Mouse (Mus musculus): ENCODE data around the gene Lrrc3. TPM values are rescaled to one million over a fixed set of nuclear protein-coding genes. Genes with fewer than 3 reads are reported as not detected.

Gene Lrrc3
- polyA plus RNA-seq, 1 experiment from 2014 or later: 3.3 TPM

GRCm38 (mm10) chr10:77882553-77882952, 19.8 kb downstream of the Lrrc3 start:
- no peak for ATAC-seq
- Histone ChIP-seq H3K4me3 (ENCODE audit: low read length) (no peak overlapping the region), H3K9ac (ENCODE audit: low read depth, low read length) (no peak overlapping the region), H3K36me3 (ENCODE audit: control insufficient read depth, insufficient read depth, low read length) (no peaks in the 10 kb centered on the region), H3K9me3 (ENCODE audit: control insufficient read depth, low read length) (no peaks in the 10 kb centered on the region), H3K4me2 (ENCODE audit: low read depth, low read length) (no peak overlapping the region), H3K4me1 (ENCODE audit: control insufficient read depth, insufficient read depth, low read length) (no peaks in the 10 kb centered on the region), H3K27ac (ENCODE audit: low read length) (no peak overlapping the region), H3K27me3 (replicated peaks; ENCODE audit: control insufficient read depth, insufficient read depth, low read length) (no peaks in the 10 kb centered on the region)
- WGBS: 85% methylated on average over 5 of the region's 5 CpGs

GRCm38 (mm10) chr10:77880305-77880704, 22.0 kb downstream of the Lrrc3 start:
- H3K27me3 ChIP-seq (replicated peaks; ENCODE audit: control insufficient read depth, insufficient read depth, low read length): no peaks in the 10 kb centered on the region
- no peak for ATAC-seq
- H3K27ac ChIP-seq (ENCODE audit: low read length): no peak overlapping the region
- no peak overlapping the region for H3K4me2 ChIP-seq (ENCODE audit: low read depth, low read length)
- no peak overlapping the region for H3K9ac ChIP-seq (ENCODE audit: low read depth, low read length)
- H3K9me3 ChIP-seq (ENCODE audit: control insufficient read depth, low read length): no peaks in the 10 kb centered on the region
- no peaks in the 10 kb centered on the region for H3K4me1 ChIP-seq (ENCODE audit: control insufficient read depth, insufficient read depth, low read length)
- 73% methylated on average over 3 of the region's 3 CpGs for WGBS
- H3K4me3 ChIP-seq (ENCODE audit: low read length): no peak overlapping the region
- no peaks in the 10 kb centered on the region for H3K36me3 ChIP-seq (ENCODE audit: control insufficient read depth, insufficient read depth, low read length)

GRCm38 (mm10) chr10:77878985-77879384, 23.4 kb downstream of the Lrrc3 start:
- Histone ChIP-seq H3K9ac (ENCODE audit: low read depth, low read length) (no peak overlapping the region), H3K4me3 (ENCODE audit: low read length) (no peak overlapping the region), H3K4me2 (ENCODE audit: low read depth, low read length) (no peak overlapping the region), H3K27ac (ENCODE audit: low read length) (no peak overlapping the region), H3K36me3 (ENCODE audit: control insufficient read depth, insufficient read depth, low read length) (no peaks in the 10 kb centered on the region), H3K27me3 (replicated peaks; ENCODE audit: control insufficient read depth, insufficient read depth, low read length) (no peaks in the 10 kb centered on the region), H3K9me3 (ENCODE audit: control insufficient read depth, low read length) (no peaks in the 10 kb centered on the region), H3K4me1 (ENCODE audit: control insufficient read depth, insufficient read depth, low read length) (no peaks in the 10 kb centered on the region)
- ATAC-seq: no peak
- WGBS: 66% methylated on average over 6 of the region's 6 CpGs

GRCm38 (mm10) chr10:77869651-77870050, 32.7 kb downstream of the Lrrc3 start:
- no peak for ATAC-seq
- Histone ChIP-seq H3K4me2 (ENCODE audit: low read depth, low read length) (no peak overlapping the region), H3K27me3 (replicated peaks; ENCODE audit: control insufficient read depth, insufficient read depth, low read length) (no peaks in the 10 kb centered on the region), H3K4me1 (ENCODE audit: control insufficient read depth, insufficient read depth, low read length) (0 out of 2 replicates have a peak, but pooled peaks cover 2% of the 10 kb centered on the region), H3K9me3 (ENCODE audit: control insufficient read depth, low read length) (no peaks in the 10 kb centered on the region), H3K27ac (ENCODE audit: low read length) (no peak overlapping the region), H3K36me3 (ENCODE audit: control insufficient read depth, insufficient read depth, low read length) (no peaks in the 10 kb centered on the region), H3K9ac (ENCODE audit: low read depth, low read length) (no peak overlapping the region), H3K4me3 (ENCODE audit: low read length) (no peak overlapping the region)
- 82% methylated on average over 7 of the region's 7 CpGs for WGBS

- no peak overlapping the region for H3K4me3 ChIP-seq (ENCODE audit: low read length)
- no peak overlapping the region for H3K4me2 ChIP-seq (ENCODE audit: low read depth, low read length)
- H3K36me3 ChIP-seq (ENCODE audit: control insufficient read depth, insufficient read depth, low read length): no peaks in the 10 kb centered on the region
- H3K27ac ChIP-seq (ENCODE audit: low read length): no peak overlapping the region
- H3K9ac ChIP-seq (ENCODE audit: low read depth, low read length): no peak overlapping the region
- WGBS: 6% methylated on average over 1 of the region's 1 CpGs
- 0 out of 2 replicates have a peak, but pooled peaks cover 2% of the 10 kb centered on the region for H3K4me1 ChIP-seq (ENCODE audit: control insufficient read depth, insufficient read depth, low read length)
- H3K9me3 ChIP-seq (ENCODE audit: control insufficient read depth, low read length): no peaks in the 10 kb centered on the region
- ATAC-seq: no peak
- no peaks in the 10 kb centered on the region for H3K27me3 ChIP-seq (replicated peaks; ENCODE audit: control insufficient read depth, insufficient read depth, low read length)
These were observed 34.8 kb downstream of the Lrrc3 start for GRCm38 (mm10) chr10:77867546-77867945.

GRCm38 (mm10) chr10:77864762-77865143, 37.6 kb downstream of the Lrrc3 start:
- no peaks in the 10 kb centered on the region for H3K36me3 ChIP-seq (ENCODE audit: control insufficient read depth, insufficient read depth, low read length)
- H3K27ac ChIP-seq (ENCODE audit: low read length): no peak overlapping the region
- H3K27me3 ChIP-seq (replicated peaks; ENCODE audit: control insufficient read depth, insufficient read depth, low read length): no peaks in the 10 kb centered on the region
- peak overlapping the region; percentile 52 for H3K9ac ChIP-seq (ENCODE audit: low read depth, low read length)
- no peaks in the 10 kb centered on the region for H3K9me3 ChIP-seq (ENCODE audit: control insufficient read depth, low read length)
- peak overlapping the region; percentile 35 for H3K4me3 ChIP-seq (ENCODE audit: low read length)
- WGBS: 29% methylated on average over 11 of the region's 11 CpGs
- ATAC-seq: no peak; the same call in 1 of the 2 replicates
- H3K4me2 ChIP-seq (ENCODE audit: low read depth, low read length): peak overlapping the region; percentile 51
- H3K4me1 ChIP-seq (ENCODE audit: control insufficient read depth, insufficient read depth, low read length): 0 out of 2 replicates have a peak, but pooled peaks cover 2% of the 10 kb centered on the region

GRCm38 (mm10) chr10:77864067-77864761, 38.1 kb downstream of the Lrrc3 start:
- WGBS: 26% methylated on average over 14 of the region's 14 CpGs
- Histone ChIP-seq H3K9me3 (ENCODE audit: control insufficient read depth, low read length) (no peaks in the 10 kb centered on the region), H3K4me3 (ENCODE audit: low read length) (peak overlapping the region; percentile 35), H3K4me1 (ENCODE audit: control insufficient read depth, insufficient read depth, low read length) (0 out of 2 replicates have a peak, but pooled peaks cover 2% of the 10 kb centered on the region), H3K36me3 (ENCODE audit: control insufficient read depth, insufficient read depth, low read length) (no peaks in the 10 kb centered on the region), H3K27me3 (replicated peaks; ENCODE audit: control insufficient read depth, insufficient read depth, low read length) (no peaks in the 10 kb centered on the region), H3K4me2 (ENCODE audit: low read depth, low read length) (peak overlapping the region; percentile 51), H3K9ac (ENCODE audit: low read depth, low read length) (peak overlapping the region; percentile 52), H3K27ac (ENCODE audit: low read length) (no peak overlapping the region)
- peak; percentile 97 for ATAC-seq

GRCm38 (mm10) chr10:77861675-77862074, 40.7 kb downstream of the Lrrc3 start, which contains the start of gene Gm3285:
Gm3285 (plus strand) TSS chr10:77861975.
- H3K9me3 ChIP-seq (ENCODE audit: control insufficient read depth, low read length): no peaks in the 10 kb centered on the region
- no peak within 1 kb of the TSS for H3K27ac ChIP-seq (ENCODE audit: low read length)
- ATAC-seq: no peak
- no peaks in the 10 kb centered on the region for H3K27me3 ChIP-seq (replicated peaks; ENCODE audit: control insufficient read depth, insufficient read depth, low read length)
- 0 out of 2 replicates have a peak, but pooled peaks cover 2% of the 10 kb centered on the region for H3K4me1 ChIP-seq (ENCODE audit: control insufficient read depth, insufficient read depth, low read length)
- H3K4me2 ChIP-seq (ENCODE audit: low read depth, low read length): no peak within 1 kb of the TSS
- no peak within 1 kb of the TSS for H3K9ac ChIP-seq (ENCODE audit: low read depth, low read length)
- no peaks in the 10 kb centered on the region for H3K36me3 ChIP-seq (ENCODE audit: control insufficient read depth, insufficient read depth, low read length)
- no peak within 1 kb of the TSS for H3K4me3 ChIP-seq (ENCODE audit: low read length)
- 50% methylated on average over 7 of the region's 7 CpGs for WGBS

- ATAC-seq: no peak
- 60% methylated on average over 9 of the region's 9 CpGs for WGBS
- Histone ChIP-seq H3K4me3 (ENCODE audit: low read length) (no peak within 1 kb of the TSS), H3K27ac (ENCODE audit: low read length) (no peak within 1 kb of the TSS), H3K4me2 (ENCODE audit: low read depth, low read length) (no peak within 1 kb of the TSS), H3K4me1 (ENCODE audit: control insufficient read depth, insufficient read depth, low read length) (no peaks in the 10 kb centered on the region), H3K36me3 (ENCODE audit: control insufficient read depth, insufficient read depth, low read length) (no peaks in the 10 kb centered on the region), H3K27me3 (replicated peaks; ENCODE audit: control insufficient read depth, insufficient read depth, low read length) (no peaks in the 10 kb centered on the region), H3K9me3 (ENCODE audit: control insufficient read depth, low read length) (no peaks in the 10 kb centered on the region), H3K9ac (ENCODE audit: low read depth, low read length) (no peak within 1 kb of the TSS)
These were observed 49.8 kb downstream of the Lrrc3 start, which contains the start of gene Gm10318 for GRCm38 (mm10) chr10:77852559-77852958. Gm10318 (plus strand) TSS chr10:77852859.

All from intestine, embryonic 16.5 days (tissue).